Mouse (Mus musculus) stomach, postnatal 0 days (tissue): ENCODE data around the gene Lrig2. TPM values are rescaled to one million over a fixed set of nuclear protein-coding genes. Genes with fewer than 3 reads are reported as not detected.

Experiments used
- ATAC-seq: fragments of 200-750 bp; cut with Nextera tagmentation; 2 replicates; pipeline ENCODE4 v1.8.0; 2017; ENCODE audit not compliant: low FRiP score, low TSS enrichment
- DNase-seq: peaks from one replicate; pipeline ENCODE4 v3.0.0-alpha.2; 2016; ENCODE audit warnings: low spot score
- H3K27ac ChIP-seq: fragments of 300-500 bp; sonication (generic); replicated peaks from 2 replicates; pipeline ENCODE4 v1.5.1; 2014; ENCODE audit warnings: mild to moderate bottlenecking, control low read depth
- H3K27me3 ChIP-seq: fragments of 300-500 bp; sonication (generic); 2 replicates; pipeline ENCODE4 v1.6.1; 2014; ENCODE audit warnings: low read length; ENCODE audit not compliant: control insufficient read depth, insufficient read depth
- H3K36me3 ChIP-seq: fragments of 300-500 bp; sonication (generic); 2 replicates; pipeline ENCODE4 v1.6.1; 2014; ENCODE audit warnings: low read length, mixed read lengths; ENCODE audit not compliant: control insufficient read depth, insufficient read depth
- H3K4me1 ChIP-seq: fragments of 300-500 bp; sonication (generic); replicated peaks from 2 replicates; pipeline ENCODE4 v1.6.1; 2014; ENCODE audit warnings: antibody characterized with exemption; ENCODE audit not compliant: control insufficient read depth, insufficient read depth
- H3K4me2 ChIP-seq: fragments of 300-500 bp; sonication (generic); replicated peaks from 2 replicates; pipeline ENCODE4 v1.6.1; 2014; ENCODE audit warnings: low read depth, mild to moderate bottlenecking, control low read depth, moderate library complexity
- H3K4me3 ChIP-seq: fragments of 300-500 bp; sonication (generic); 2 replicates; pipeline ENCODE4 v1.5.1; 2014; ENCODE audit warnings: low read depth, low read length, control low read depth
- H3K9ac ChIP-seq: fragments of 300-500 bp; sonication (generic); 2 replicates; pipeline ENCODE4 v1.6.1; 2014; ENCODE audit warnings: mild to moderate bottlenecking, low read length, control low read depth, mixed read lengths
- H3K9me3 ChIP-seq: fragments of 300-500 bp; sonication (generic); 2 replicates; pipeline ENCODE4 v1.6.1; 2016; ENCODE audit warnings: low read length; ENCODE audit not compliant: control insufficient read depth
- CTCF ChIP-seq: IDR thresholded peaks from 2 replicates; pipeline ENCODE4 v1.5.1; 2016; ENCODE audit warnings: antibody characterized with exemption, low read depth, mild to moderate bottlenecking, moderate library complexity
- EP300 ChIP-seq: optimal IDR thresholded peaks from 2 replicates; pipeline ENCODE3; 2016; ENCODE audit warnings: antibody characterized with exemption
- WGBS: fragments of 180-500 bp; shearing (Covaris S2); extraction: QIAGEN DNeasy Blood & Tissue Kit; methylation state at CpG from one replicate; pipeline ENCODE4 v1.1.7; 2014; 5-methylcytosine and 5-hydroxymethylcytosine counted together
- polyA plus RNA-seq: library from polyadenylated mRNA; unstranded; fragments of >200 nt; fragmentation: Nextera tagmentation; extraction: Ambion mirVana; gene quantifications from 2 replicates; pipeline ENCODE4 v1.2.1, GENCODE M21; 2015

Lrig2 gene
- polyA plus RNA-seq, 1 experiment from 2014 or later = 6.0 TPM

- 73% methylated on average over 7 of the region's 7 CpGs for WGBS
- Histone ChIP-seq H3K27ac (no peak overlapping the region), H3K4me1 (no peaks in the 10 kb centered on the region), H3K27me3 (no peaks in the 10 kb centered on the region), H3K9me3 (no peaks in the 10 kb centered on the region), H3K4me2 (no peak overlapping the region), H3K9ac (no peak overlapping the region), H3K36me3 (no peaks in the 10 kb centered on the region), H3K4me3 (no peak overlapping the region)
- ATAC-seq (no peak), DNase-seq (no peak)
- TF ChIP-seq EP300 (no peak), CTCF (no peak)
Measured at GRCm38 (mm10) chr3:104424346-104424745, 87.4 kb downstream of the Lrig2 start.

DNA sequence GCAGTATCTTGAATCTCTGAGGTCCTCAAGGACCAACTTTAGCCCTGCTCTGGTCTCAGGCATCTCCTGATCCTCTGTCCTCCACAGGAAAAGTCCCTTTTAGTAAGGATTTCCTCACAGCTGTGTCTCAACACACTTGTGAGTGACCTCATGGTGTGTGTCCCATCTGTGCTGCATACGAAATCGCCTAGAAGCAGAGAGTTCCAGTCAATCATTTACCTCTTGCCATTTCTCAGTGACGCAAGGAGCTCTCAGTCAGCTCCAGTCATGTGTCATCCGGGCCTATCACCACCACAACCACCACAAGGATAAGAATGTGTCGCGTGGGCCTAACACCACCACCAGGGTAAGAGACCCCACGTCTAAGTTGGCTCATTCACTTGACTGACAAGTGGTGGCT lies 90.8 kb downstream of the Lrig2 start:
- Histone ChIP-seq H3K27ac (no peak overlapping the region), H3K4me2 (no peak overlapping the region), H3K27me3 (no peaks in the 10 kb centered on the region), H3K9me3 (no peaks in the 10 kb centered on the region), H3K4me1 (no peaks in the 10 kb centered on the region), H3K9ac (no peak overlapping the region), H3K4me3 (no peak overlapping the region), H3K36me3 (no peaks in the 10 kb centered on the region)
- 81% methylated on average over 7 of the region's 7 CpGs for WGBS
- TF ChIP-seq EP300 = no peak
- TF ChIP-seq CTCF = no peak
- no peak for ATAC-seq
- DNase-seq = no peak

DNA sequence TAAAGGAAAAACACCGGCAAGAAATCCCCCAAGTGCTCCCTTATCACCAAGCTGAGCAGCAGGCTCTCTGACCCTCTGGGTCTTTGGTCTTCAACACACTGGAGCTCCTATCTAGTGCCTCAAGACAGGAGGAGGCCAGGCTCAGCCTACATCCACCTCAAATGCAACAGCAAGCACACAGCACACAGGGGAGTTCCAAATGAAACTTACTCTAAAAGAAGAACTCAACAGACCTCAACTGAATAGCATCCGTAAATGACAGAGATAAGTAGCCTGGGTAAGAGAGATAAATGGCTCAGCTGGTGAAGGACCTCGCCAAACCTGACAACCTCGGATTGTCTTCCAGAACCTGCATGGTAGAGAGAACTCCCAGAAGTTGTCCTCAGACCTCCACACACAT lies 91.7 kb downstream of the Lrig2 start:
- no peak overlapping the region for H3K4me3 ChIP-seq
- H3K36me3 ChIP-seq = no peaks in the 10 kb centered on the region
- no peaks in the 10 kb centered on the region for H3K4me1 ChIP-seq
- no peak for ATAC-seq
- no peak for DNase-seq
- no peaks in the 10 kb centered on the region for H3K9me3 ChIP-seq
- no peak overlapping the region for H3K9ac ChIP-seq
- no peaks in the 10 kb centered on the region for H3K27me3 ChIP-seq
- no peak overlapping the region for H3K27ac ChIP-seq
- H3K4me2 ChIP-seq = no peak overlapping the region
- 71% methylated on average over 4 of the region's 4 CpGs for WGBS
- TF ChIP-seq EP300 = no peak

GRCm38 (mm10) chr3:104416806-104417205 lies 94.9 kb downstream of the Lrig2 start:
- no peak for DNase-seq
- 59% methylated on average over 5 of the region's 5 CpGs for WGBS
- no peak overlapping the region for H3K9ac ChIP-seq

GRCm38 (mm10) chr3:104412482-104412881 lies 99.2 kb downstream of the Lrig2 start:
- Histone ChIP-seq H3K9me3 (no peaks in the 10 kb centered on the region), H3K36me3 (no peaks in the 10 kb centered on the region), H3K4me1 (no peaks in the 10 kb centered on the region), H3K9ac (no peak overlapping the region), H3K27me3 (no peaks in the 10 kb centered on the region), H3K4me3 (no peak overlapping the region), H3K4me2 (no peak overlapping the region), H3K27ac (no peak overlapping the region)
- no peak for ATAC-seq
- WGBS = 63% methylated on average over 6 of the region's 6 CpGs
- TF ChIP-seq CTCF (no peak), EP300 (no peak)
- no peak for DNase-seq

More at GRCm38 (mm10) chr3:104416806-104417205, 94.9 kb downstream of the Lrig2 start:
- ATAC-seq = no peak
- H3K4me2 ChIP-seq = no peak overlapping the region
- no peaks in the 10 kb centered on the region for H3K27me3 ChIP-seq
- H3K4me3 ChIP-seq = no peak overlapping the region
- H3K27ac ChIP-seq = no peak overlapping the region
- H3K9me3 ChIP-seq = no peaks in the 10 kb centered on the region
- TF ChIP-seq CTCF (no peak), EP300 (no peak)
- no peaks in the 10 kb centered on the region for H3K4me1 ChIP-seq
- H3K36me3 ChIP-seq = no peaks in the 10 kb centered on the region

DNA sequence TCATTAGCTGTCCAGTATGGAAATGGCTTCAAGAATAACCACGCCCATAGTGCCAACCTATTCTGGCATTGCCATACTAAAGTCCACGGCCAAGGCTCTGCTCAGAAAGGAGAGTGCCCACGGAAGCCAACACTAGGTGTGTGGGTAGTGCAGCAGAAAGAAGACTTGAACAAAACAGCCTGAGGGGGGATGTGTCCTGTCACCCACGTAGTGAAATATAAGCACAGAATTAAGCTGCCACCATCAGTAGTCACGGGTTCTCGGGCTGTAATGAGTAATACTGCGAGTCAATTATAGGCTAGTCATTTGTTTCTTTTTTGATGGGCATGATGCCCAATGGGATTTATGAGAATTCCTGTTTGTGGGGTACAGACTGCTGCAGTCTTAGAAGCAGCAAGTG lies 104.2 kb downstream of the Lrig2 start:
- TF ChIP-seq CTCF (no peak), EP300 (no peak)
- no peak overlapping the region for H3K27ac ChIP-seq

More for the DNA sequence above, 104.2 kb downstream of the Lrig2 start:
- Histone ChIP-seq H3K36me3 (no peaks in the 10 kb centered on the region), H3K4me1 (no peaks in the 10 kb centered on the region), H3K9ac (no peak overlapping the region), H3K9me3 (no peaks in the 10 kb centered on the region), H3K27me3 (no peaks in the 10 kb centered on the region), H3K4me3 (no peak overlapping the region), H3K4me2 (no peak overlapping the region)
- DNase-seq (no peak), ATAC-seq (no peak)
- WGBS = 67% methylated on average over 7 of the region's 7 CpGs
